Mouse (Mus musculus): ENCODE measurements around the gene Mff.

Gene Mff

DNA sequence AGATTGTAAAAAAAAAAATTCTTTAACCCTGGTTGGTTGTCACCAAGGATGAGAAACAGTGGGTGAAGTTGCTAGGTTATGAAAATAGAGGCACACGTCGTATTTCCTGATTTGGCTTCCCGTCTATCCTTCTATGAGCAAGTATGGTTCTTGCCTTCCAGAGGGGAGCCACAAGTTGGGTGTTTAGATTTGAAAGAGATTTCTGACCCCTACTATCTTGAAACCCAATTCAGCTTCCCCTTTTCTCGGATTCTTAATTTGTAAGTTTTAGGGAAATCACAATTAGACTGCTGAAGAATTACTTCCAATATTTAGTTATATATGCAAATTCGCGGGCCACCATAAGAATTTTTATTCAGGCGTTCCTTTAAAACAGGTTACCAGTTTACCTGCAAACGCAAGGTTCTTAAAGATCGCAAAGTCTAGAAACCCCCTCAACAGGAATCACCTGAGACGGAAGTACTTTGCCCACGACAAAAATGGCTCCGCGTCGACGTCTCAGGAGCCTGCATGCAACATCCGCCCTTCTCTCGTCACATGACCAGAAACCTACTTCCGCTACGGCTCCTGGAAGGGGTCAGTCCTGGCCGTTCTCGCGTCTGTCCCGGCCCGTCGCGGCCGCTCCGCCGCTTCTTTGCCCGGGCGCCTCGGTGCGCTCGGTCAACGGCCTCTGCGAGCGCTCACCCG, at the start of gene Mff:
Gene Mff (plus strand): TSS at position 552 of the 687 bp plus-strand sequence.
- DNase-seq (ENCODE audit: low spot score): peak; percentile 89

DNA sequence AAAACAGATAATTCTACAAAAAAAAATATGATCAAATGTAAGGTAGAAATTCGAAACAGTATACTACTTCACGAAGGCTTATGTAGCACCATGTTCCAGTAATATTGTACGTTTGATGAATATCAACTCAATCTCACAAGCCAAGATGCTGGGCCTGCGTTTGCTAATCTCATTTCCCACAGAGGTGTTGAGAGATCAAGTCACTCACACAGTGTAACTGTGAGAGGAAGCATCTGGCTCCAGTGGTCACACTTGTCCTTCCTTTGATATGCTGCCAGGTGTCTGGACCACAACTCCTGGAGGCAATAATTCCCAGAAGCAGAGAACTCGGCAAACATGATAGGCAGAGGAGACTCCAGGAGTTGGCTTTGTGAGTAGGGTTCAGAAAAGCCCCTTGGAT, 38.4 kb upstream of the Mff start:
- DNase-seq (ENCODE audit: low spot score): no peak

DNA sequence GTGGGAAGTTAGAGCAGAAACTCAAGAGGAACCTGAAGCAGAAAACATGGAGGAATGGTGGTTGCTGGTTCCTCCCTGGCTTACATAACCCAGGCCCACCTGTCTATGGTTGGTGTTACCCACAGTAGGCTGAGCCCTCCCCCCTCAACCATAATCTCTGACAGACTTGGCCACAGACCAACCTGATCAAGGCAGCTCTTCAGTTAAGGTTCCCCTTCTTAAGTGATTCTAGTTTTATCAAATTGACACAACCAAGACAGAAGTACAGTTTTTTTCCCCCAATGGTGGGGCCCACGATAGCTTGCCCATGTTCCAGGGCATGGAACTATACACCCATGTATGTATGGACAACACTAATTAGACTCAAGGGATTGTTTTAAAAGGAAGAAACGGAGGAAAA, 37.8 kb upstream of the Mff start:
- DNase-seq (ENCODE audit: low spot score): no peak

DNA sequence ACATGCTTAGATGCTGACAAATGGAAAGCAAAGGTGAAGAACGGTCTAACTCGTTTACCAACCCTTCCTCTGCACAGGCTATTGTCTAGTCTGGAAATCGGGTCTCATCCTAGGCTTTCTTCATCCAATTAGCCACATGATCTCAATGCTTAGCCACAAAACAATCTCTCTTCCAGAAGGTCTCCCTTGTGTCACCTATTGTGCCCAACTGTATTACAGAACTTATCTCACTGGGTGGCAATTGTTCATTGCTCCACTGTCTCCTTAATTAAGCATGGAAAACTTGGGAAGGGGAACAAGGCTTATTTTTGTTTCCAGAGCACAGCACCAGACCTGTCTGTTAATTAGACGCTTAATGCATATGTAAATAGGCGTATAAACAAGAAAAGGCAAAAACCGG, 36.8 kb upstream of the Mff start:
- no peak for DNase-seq (ENCODE audit: low spot score)

DNA sequence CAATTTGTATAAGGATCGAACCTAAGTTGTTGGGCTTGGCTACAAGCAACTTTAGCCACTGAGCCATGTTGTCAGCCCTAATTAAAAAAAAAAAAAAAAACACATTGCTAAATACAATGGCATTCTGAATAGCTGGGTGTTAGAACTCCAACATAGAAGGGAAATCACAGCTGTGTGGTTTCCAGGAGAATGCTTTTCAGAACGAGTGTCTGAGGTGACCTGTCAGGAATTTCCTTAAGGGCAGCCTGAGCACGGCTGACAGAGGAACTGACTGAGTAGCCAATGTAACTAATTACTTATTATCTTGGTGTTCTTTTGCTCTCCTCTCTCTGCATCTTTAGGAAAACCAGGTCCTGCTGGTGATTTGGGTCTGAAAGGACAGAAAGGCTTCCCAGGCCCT, 28.8 kb upstream of the Mff start:
- DNase-seq (ENCODE audit: low spot score): no peak

DNA sequence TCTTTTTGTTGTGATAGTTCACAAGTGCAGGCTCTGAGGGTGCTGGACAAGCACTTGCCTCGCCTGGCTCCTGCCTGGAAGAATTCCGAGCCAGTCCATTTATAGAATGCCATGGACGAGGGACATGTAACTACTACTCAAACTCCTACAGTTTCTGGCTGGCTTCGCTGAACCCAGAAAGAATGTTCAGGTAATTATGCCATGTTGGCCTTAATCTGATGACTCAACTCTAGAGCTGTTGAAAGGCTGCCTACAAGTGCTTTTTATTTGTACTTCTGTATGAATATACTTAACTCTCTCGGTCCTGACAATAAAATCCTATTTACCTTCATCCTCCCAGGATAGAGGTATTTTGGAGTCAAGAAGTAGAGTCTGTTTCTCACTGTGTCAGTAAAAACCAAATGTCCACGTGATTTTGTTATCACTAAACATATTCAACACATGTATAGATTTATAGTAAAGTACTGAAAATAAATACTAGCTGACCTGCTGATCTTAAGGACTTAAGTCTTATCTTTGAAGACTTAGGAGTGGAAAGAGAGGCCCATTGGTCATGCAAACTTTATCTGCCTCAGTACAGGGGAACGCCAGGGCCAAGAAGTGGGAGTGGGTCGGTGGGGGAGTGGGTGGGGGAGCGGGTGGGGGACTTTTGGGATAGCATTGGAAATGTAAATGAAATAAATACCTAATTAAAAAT, 6.7 kb upstream of the Mff start:
- DNase-seq (ENCODE audit: low spot score): no peak

DNA sequence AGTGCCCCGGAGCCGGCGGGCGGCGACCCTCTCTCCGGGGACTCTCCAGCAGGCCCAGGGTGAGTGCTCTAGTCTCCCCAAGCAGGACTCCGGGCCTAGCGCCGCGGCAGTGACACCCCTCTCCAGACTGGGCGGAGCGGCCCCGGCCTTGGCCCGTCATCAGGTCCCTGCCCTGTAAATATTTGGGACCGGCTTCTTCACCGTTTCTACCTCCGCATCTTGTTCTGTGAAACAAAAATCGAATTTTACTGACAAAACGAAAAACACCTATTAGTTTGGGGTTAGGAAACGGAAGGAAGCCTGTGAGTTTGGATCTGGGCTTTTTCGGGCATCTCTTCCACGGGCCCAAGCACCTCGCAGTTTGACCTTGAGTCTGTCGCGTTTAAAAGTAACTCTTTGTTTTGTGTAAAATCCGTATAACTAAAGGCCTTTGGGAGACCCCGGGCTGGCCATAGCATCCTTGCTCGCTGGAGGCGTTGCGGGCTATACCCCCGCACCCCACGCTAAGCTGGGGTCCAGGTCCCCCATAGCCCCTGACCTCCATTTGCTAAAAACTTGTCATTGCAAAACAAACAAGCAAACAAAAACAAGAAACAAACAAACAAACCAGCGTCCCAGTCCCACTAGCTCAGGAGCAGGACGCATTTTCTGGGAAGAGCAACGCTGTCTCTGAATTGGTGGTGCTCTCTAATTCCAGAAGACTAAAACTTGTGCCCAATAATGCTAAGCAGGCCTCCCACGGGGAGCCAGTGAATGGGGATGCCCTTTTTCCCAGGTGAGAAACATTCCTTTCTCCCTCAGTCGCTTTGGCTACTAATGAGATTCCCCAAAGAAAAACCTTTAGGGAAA, 560 bp downstream of the Mff start:
- DNase-seq (ENCODE audit: low spot score): no peak

DNA sequence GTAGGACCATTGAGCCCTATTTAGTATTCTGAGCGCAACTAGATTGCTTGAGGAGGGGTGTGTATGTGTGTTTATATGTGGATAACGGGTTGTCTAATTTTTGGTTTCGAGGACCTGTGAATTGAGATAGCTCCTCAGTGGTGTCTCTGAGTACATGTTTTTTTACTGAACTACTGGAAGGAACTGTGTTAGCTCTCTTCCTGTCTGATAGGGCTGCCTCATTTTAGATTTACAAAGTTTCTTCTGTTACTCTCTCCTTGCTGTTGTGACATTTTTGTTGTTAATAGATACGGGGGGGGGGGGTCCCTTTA, 1.1 kb downstream of the Mff start:
- DNase-seq (ENCODE audit: low spot score): no peak

DNA sequence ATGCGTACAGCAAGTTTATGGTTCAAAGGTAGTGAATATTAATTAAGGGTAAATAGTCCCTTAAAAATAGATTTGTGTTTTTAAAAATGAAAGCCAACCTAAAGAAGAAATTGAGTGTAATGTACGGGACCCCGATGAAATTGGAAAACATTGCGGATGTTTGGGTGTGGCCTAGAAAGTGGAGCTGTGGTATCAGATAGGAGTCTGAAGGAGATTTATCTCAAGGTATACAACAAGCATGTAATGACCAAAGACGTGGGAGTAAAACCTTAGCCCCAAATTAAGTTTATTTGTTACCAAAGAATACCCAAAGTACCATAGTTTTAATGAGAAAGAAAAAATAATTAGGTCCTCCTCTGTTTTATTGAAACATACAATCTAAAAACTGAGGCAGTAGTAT, 1.8 kb downstream of the Mff start:
- DNase-seq (ENCODE audit: low spot score): no peak

DNA sequence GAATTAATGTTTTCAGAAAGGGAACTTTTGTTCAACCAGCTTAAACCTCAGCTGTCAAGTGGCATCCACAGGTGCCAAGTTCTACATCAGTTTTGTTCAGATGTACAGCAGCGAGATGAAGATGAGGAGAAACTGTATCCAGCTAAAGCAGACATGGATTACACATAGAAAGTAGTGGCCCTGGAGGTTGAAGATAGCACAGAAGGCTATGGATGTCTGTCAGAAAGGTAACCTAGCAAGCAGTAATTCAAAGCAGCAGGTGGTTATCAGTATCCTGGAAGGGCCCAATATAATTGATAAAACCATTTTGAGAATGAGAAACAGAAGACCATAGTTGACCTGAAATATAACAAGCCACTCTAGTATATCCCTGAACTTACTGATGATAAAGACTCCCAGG, 8.7 kb downstream of the Mff start:
- DNase-seq (ENCODE audit: low spot score): no peak

DNA sequence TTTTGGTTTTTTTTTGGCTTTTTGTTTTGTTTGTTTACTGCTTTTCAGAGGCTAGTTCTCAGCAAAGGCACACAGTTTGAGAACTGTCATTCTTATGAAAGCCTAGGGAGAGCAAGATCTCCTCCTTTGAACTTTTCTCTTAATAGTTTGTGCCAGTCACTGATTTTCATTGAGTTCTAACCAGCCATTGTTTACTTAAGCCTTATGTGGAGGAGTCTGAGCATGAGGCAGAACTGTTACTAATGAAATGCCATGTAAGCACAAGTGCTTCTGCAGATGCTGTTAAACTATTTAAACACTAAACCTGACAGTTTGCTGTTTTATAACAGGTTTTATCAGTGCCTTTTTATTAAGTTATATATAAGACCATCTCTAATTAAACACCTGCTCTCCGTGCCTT, 13.4 kb downstream of the Mff start:
- DNase-seq (ENCODE audit: low spot score): no peak

DNA sequence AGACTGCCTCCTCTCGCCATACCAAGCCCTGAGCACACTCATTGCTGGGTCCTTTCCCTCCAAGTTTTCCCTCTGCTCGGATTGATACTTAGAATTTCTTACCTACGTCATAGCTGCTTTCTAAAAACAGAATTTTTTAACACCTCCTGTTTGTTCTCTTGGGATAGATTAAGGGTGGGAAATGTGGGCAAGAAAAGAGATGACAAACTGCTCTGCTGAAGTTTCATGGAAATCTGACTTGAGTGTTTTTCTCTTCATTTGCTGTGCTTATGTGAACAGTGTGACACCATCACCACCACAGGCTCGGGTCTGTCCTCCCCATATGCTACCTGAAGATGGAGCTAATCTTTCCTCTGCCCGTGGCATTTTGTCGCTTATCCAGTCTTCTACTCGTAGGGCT, 16.8 kb downstream of the Mff start:
- DNase-seq (ENCODE audit: low spot score): no peak

DNA sequence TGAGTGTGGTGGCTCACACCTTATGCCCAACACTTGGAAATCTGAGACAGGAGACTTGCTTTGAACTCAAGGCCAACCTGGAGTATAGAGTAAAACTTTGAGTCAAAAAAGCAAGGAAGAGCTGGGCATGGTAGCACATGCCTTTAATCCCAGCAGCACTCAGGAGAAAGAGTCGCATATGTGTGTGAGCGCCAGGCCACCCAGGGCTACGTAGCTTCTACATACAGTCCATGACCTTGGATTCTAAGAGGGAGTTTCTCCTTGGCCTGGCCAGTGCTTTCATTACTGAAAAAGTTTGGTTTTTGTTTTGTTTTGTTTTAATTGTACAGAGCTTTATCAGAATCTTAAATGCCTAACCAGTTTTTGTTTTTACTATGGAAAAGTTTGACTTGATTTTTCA, 19.3 kb downstream of the Mff start:
- no peak for DNase-seq (ENCODE audit: low spot score)

DNA sequence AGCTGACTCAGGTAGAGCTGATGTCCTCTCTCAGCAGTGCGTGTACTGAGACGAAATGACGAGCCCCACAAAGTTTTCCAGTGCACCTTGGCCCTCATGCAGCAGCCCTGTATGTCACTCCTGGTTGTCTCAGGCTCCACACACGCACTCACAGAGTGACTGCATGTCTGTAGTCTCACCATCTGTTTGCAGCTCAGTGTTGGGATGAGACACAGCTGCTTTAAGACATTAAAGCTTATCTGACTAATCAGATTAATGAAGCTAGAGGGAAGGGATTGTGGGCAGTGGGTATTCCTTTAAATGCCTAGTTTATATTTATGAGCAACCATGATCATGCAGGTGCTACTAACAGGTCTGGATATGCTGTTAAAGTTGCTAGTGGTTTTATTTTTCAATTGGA, 21.7 kb downstream of the Mff start:
- no peak for DNase-seq (ENCODE audit: low spot score)

DNA sequence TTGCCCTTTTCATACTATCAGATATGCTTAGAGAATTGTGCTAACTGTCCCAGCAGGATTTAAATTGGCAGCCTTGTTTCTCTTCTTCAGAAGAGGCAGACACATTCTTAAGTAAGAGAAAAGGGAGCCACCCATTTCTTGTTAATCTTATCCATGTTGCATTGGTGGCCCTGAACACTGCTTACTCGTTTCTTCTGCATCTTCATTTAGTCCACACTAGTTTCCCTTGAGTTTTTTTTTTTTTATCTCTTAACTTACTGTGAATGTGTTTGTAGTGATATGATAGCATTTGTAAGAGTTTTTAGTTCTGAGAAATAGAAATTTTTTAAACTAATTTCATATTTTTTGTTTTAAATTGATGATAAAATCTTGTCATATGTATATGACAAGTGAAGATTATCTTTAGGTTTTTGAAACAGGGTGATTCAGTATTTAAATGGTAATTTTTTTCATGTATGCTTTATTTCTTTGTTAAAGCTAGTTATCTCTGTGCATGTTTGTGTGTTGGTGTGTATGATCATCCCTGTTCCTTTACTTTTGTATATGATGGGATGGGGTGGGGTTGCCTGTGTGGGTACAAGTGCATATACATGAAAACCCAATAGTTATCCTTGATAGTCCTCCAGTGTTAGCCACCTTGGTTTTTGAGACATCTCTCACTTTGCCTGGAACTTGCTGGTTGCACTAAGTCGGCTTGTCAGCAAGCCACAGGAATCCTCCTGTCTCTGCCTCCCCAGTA, 23.2 kb downstream of the Mff start:
- no peak for DNase-seq (ENCODE audit: low spot score)

DNA sequence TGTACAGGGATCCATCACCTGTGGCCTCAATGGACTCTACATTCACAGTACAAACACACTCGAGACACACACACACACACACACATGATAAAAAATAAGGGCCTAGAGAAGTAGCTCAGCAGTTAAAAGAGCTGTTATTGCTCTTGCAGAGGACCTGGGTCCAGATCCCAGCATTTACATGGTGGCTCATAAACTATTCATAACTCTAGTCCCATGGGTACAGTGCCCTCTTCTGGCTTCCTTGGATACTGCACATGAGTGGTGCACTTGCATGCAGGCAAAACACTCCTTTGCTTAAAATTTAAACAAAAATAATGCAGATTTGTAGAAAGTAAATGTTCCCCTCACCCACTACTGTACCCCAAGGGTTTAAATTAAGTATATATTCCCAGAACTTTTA, 34.8 kb downstream of the Mff start:
- DNase-seq (ENCODE audit: low spot score): no peak

DNA sequence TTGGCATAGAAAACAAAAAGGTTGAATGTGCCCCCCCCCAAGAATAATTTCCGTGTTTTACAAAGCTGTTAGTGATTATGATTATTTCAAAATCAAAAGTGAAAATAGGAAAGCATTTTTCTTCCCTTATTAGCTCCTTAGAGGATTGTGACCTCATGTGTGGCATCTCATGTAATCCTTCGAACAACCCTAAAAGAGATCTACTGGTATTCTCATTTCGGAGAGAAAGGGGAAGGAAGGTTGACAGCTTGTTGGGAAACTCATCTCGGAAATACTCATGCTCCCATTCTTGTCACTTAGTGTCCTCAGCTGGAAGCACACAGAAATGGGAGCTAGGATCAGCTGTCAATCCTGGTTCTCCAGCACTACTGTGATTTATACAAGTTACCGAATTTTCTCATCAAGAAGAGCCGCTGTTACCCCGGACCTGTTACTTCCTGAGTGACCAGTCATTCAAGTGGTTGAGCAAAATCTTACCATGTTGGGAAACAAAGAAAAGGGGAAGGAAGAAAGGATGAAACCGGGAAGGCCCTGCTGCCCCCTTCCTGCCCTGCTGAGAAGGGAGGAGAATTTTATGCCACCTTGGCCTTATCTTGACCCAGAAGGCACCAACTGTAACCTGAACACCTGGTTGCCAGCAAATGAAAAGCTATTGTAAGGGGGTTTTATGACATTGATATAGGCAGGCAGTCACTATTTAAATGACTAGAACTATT, 36.9 kb downstream of the Mff start:
- no peak for DNase-seq (ENCODE audit: low spot score)

DNA sequence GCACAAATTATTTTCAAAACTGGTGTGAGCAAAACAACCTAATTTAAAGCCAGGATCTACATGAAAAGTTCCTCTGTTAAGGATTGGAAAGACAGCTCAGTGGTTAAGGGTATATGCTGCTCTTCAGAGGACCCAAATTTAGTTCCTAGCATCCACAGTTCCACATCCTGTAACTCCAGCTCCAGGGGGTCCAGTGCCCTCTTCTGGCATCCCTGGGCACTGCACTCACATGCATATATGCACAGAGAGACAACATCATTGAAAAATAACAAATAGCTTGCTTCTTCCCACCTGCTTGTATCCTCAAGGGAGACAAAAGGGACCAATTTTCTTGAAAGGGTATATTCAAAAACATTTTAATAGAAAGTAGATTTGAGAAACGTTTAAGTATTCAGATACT, 37.6 kb downstream of the Mff start:
- no peak for DNase-seq (ENCODE audit: low spot score)

DNA sequence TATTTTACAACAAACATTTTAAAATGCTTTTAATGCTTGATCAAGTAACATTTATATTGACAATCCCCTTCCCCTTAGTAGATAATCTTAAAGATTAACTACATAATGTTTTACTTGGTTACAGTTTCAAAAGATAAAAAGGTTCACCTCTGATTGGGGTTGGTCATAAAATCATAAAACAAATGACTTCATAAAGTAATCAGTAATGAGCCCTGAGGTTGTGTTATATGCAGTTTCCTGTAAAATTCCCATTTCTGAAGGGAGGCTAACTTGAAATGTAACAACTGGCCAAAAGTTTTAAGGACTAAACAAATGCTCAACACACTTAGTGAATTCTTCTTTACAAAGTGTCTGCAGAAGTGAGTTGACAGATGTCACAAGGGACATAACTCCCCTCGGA, 41.5 kb downstream of the Mff start:
- no peak for DNase-seq (ENCODE audit: low spot score)

DNA sequence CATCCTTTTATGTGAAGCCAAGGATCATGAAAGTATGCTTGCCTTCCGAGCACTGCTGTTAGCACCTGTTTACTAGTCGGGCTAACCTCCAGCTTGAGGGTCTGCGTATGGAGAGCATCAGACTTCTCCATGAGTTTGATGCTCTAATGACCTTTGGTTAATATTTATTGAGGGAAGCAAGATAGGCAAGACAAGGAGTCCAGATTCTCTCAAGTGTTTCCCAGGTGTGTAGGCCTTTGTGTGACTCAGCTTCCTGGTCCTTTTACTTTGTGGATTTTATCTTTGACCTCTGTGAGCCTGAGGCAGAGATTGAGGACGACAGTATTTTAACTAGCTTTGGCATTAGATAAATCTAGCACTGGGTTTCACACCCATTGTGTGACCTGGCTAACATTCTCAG, 42.0 kb downstream of the Mff start:
- no peak for DNase-seq (ENCODE audit: low spot score)

DNA sequence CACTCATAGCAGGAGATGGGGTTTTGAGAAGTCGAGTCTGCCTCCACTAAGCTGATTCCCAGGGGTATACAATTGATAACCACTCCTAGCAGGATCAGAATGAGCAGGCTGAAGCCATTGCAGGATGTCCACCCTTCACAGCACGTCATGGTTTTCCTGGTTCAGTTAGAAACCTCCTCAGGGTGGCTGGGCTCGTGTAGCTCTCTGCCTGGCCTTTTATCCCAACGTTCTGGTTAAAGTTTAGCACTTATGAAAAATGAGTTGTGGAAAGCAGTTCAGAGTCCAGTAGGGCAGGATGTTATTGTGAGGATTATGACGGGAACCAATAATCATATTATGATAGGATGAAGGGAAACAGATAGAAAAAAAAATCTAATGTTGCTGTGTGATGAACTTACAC, 43.6 kb downstream of the Mff start, which contains the start of gene Tm4sf20:
Gene Tm4sf20 (minus strand): TSS at position 193 of the 400 bp plus-strand sequence.
- no peak for DNase-seq (ENCODE audit: low spot score)

DNA sequence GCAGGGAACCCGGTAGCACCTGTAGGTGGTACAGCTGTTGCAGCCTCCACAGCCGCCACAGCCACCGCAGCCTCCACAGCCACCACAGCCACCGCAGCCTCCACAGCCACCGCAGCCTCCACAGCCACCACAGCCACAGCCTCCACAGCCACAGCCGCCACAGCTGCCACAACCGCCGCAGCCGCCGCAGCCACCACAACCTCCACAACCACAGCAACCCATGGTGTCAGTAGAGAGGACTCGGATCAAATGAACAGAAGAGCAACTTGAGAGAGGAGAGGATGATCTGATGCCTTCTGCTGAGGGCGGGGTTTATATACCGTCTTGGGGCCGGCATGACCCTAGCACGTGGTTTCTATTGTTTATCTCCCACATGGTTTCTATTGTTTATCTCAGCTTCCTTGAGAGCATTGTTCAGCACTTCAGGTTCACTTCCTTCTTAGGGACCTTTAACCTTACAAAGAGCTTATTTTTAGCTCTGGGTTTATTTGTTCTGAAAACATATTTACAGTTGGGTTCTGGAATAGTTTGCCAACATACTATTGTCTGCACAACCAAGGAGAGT, 46.4 kb downstream of the Mff start, which contains the start of gene Gm47791:
Gene Gm47791 (minus strand): TSS at position 222 of the 565 bp plus-strand sequence.
- no peak for DNase-seq (ENCODE audit: low spot score)

All from T-cell, adult 2 months (primary cell).